Mouse (Mus musculus) heart, postnatal 25 days (tissue): ENCODE measurements around the gene Prr13. TPM values are rescaled to one million over a fixed set of nuclear protein-coding genes. Genes with fewer than 3 reads are reported as not detected.

ENCODE experiments used
- DNase-seq: peaks from one replicate; pipeline ENCODE4 v3.0.0; 2022; ENCODE audit warnings: low spot score
- intact Hi-C: fragments of 180-260 bp; cut with DNase I; formaldehyde crosslinking; loops from one replicate; pipeline ENCODE4 v1.15.1; 2025
- total RNA-seq, 2 experiments: library from RNA; stranded (reverse); gene quantifications; 2 replicates each; pipeline ENCODE4 v1.2.3; 2021

The Prr13 gene
- total RNA-seq, 2 experiments from 2014 or later: 20.6 to 21.0 TPM

GRCm38 (mm10) chr15:102459847-102460246, 1.0 kb downstream of the Prr13 start:
- intact Hi-C loops: no loop called here
- no peak for DNase-seq

- DNase-seq: no peak
- intact Hi-C loops: no loop called here
Observed at GRCm38 (mm10) chr15:102460409-102460808, 1.6 kb downstream of the Prr13 start.

- DNase-seq: no peak
- intact Hi-C loops: no loop called here
Observed at GRCm38 (mm10) chr15:102460971-102461370, 2.1 kb downstream of the Prr13 start.

GRCm38 (mm10) chr15:102461430-102462075, 2.7 kb downstream of the Prr13 start:
- intact Hi-C loops: no loop called here
- DNase-seq: no peak

GRCm38 (mm10) chr15:102463666-102464065, 4.8 kb downstream of the Prr13 start:
- no peak for DNase-seq
- intact Hi-C loops: no loop called here

GRCm38 (mm10) chr15:102468675-102469370, 10.0 kb downstream of the Prr13 start:
- intact Hi-C loops: no loop called here
- DNase-seq: no peak

GRCm38 (mm10) chr15:102470183-102470604, 11.4 kb downstream of the Prr13 start, which contains the start of gene Pcbp2:
TSS of gene Pcbp2 (plus strand) at chr15:102470539.
- peak; percentile 95 for DNase-seq
- intact Hi-C loops: loop anchor here (2.0 kb wide), 1 partner anchor 49 kb away; the partner anchor contains the start of gene Tarbp2

GRCm38 (mm10) chr15:102470605-102471294, 11.9 kb downstream of the Prr13 start:
- intact Hi-C loops: loop anchor here (2.0 kb wide), 1 partner anchor 48 kb away; the partner anchor contains the start of gene Tarbp2
- peak; percentile 62 for DNase-seq

GRCm38 (mm10) chr15:102471295-102471645, 12.4 kb downstream of the Prr13 start:
- intact Hi-C loops: loop anchor here (2.0 kb wide), 1 partner anchor 48 kb away; the partner anchor contains the start of gene Tarbp2
- DNase-seq: no peak

GRCm38 (mm10) chr15:102471727-102472126, 12.9 kb downstream of the Prr13 start:
- intact Hi-C loops: loop anchor here (2.0 kb wide), 1 partner anchor 47 kb away; the partner anchor contains the start of gene Tarbp2

GRCm38 (mm10) chr15:102473246-102473645, 14.4 kb downstream of the Prr13 start:
- intact Hi-C loops: loop anchor here (1.0 kb wide), 1 partner anchor 13 kb away; no protein-coding TSS in a partner anchor
- DNase-seq: no peak

More at GRCm38 (mm10) chr15:102471727-102472126, 12.9 kb downstream of the Prr13 start:
- DNase-seq: no peak

- no peak for DNase-seq
- intact Hi-C loops: no loop called here
Observed at GRCm38 (mm10) chr15:102474520-102474919, 15.7 kb downstream of the Prr13 start.

GRCm38 (mm10) chr15:102483136-102483535, 24.3 kb downstream of the Prr13 start:
- intact Hi-C loops: no loop called here
- no peak for DNase-seq

- no peak for DNase-seq
- intact Hi-C loops: loop anchor here (1.0 kb wide), 1 partner anchor 13 kb away; no protein-coding TSS in a partner anchor
Observed at GRCm38 (mm10) chr15:102485853-102486252, 27.0 kb downstream of the Prr13 start.

- intact Hi-C loops: no loop called here
- no peak for DNase-seq
Observed at GRCm38 (mm10) chr15:102487664-102488063, 28.8 kb downstream of the Prr13 start.

- DNase-seq: no peak
- intact Hi-C loops: no loop called here
Observed at GRCm38 (mm10) chr15:102498322-102498721, 39.5 kb downstream of the Prr13 start.

GRCm38 (mm10) chr15:102499370-102499769, 40.5 kb downstream of the Prr13 start:
- intact Hi-C loops: no loop called here
- DNase-seq: no peak

- no peak for DNase-seq
- intact Hi-C loops: no loop called here
Observed at GRCm38 (mm10) chr15:102499851-102500250, 41.0 kb downstream of the Prr13 start.

GRCm38 (mm10) chr15:102500479-102500878, 41.7 kb downstream of the Prr13 start:
- no peak for DNase-seq
- intact Hi-C loops: no loop called here

GRCm38 (mm10) chr15:102501084-102501814, 42.4 kb downstream of the Prr13 start:
- no peak for DNase-seq
- intact Hi-C loops: no loop called here
